Comparison of ENCODE assay signal across 7 mouse cellular contexts in the genomic region with DNA sequence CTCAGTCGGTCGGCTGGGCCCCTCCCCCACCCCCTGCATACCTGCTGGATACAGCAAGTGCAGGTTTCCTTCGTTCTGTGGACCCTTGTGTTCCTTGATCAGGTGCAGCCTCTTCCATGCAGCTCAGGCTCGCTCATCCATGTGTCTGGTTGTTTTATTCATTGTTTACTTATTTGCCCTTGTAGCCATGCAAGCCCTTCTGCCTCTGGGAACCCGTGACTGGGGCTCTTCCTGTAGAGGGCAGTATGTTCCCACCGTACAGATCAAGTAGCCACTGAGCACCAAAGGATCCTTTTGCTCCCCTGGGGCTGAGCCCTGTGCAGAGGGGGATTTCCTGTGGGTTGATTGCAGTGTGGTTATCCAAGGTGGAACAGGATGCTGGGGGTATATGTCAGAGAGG. TPM values are rescaled to one million over a fixed set of nuclear protein-coding genes. Genes with fewer than 3 reads are reported as not detected.
DNase-seq lines count a peak whose midpoint lies in the region; TF ChIP-seq lines count a peak whose summit lies in the region.

No protein-coding gene starts in this region.

- no peaks in the 10 kb centered on the region for H3K4me1 ChIP-seq in heart, adult 2 months (ENCODE audit: control insufficient read depth, insufficient read depth, low read length)
- H3K4me1 ChIP-seq in kidney, adult 2 months (ENCODE audit: control insufficient read depth, insufficient read depth, low read length), result no peaks in the 10 kb centered on the region

- TF ChIP-seq POLR2A in heart, adult 2 months (IDR thresholded peaks at IDR 0.05; ENCODE audit: insufficient read depth, low read depth, low read length), result no peak
- TF ChIP-seq POLR2A in kidney, adult 2 months (IDR thresholded peaks at IDR 0.05; ENCODE audit: low read depth, low read length), result no peak

- H3K9ac ChIP-seq in heart, adult 2 months (ENCODE audit: low read depth, low read length), result no peak overlapping the region

- WGBS in heart, adult 2 months, result 4% methylated on average over 6 of the region's 6 CpGs
- WGBS in kidney, adult 2 months, result 4% methylated on average over 6 of the region's 6 CpGs

- no peak overlapping the region for H3K27ac ChIP-seq in heart, adult 2 months
- H3K27ac ChIP-seq in kidney, adult 2 months (ENCODE audit: insufficient read depth, low read depth, low read length), result no peak overlapping the region

- H3K27me3 ChIP-seq in heart, adult 2 months (ENCODE audit: control insufficient read depth, insufficient read depth, low read length), result no peaks in the 10 kb centered on the region; the same call in 1 of the 2 replicates
- no peaks in the 10 kb centered on the region for H3K27me3 ChIP-seq in kidney, adult 2 months (replicated peaks; ENCODE audit: control insufficient read depth, insufficient read depth, low read length)

- no peaks in the 10 kb centered on the region for H3K79me2 ChIP-seq in heart, adult 2 months (replicated peaks; ENCODE audit: control insufficient read depth, insufficient read depth, low read length)

- H3K4me3 ChIP-seq in heart, adult 2 months, result no peak overlapping the region
- H3K4me3 ChIP-seq in kidney, adult 2 months (ENCODE audit: insufficient read depth, low read depth, low read length), result no peak overlapping the region

- peak; percentile 19 for DNase-seq in urinary bladder, postnatal 25 days (ENCODE audit: low spot score)
- no peak for DNase-seq in urinary bladder, postnatal 4 days (ENCODE audit: low spot score in 2 of 2)
- peak; percentile 76 for DNase-seq in adrenal gland, postnatal 14 days
- peak in 1 of 2 experiments; percentile 13 for DNase-seq in heart, adult 2 months
- peak; percentile 30 for DNase-seq in kidney, adult 2 months
- peak; percentile 46 for DNase-seq in lung, postnatal 36 days
- peak; percentile 59 for DNase-seq in testis, postnatal 10 days (ENCODE audit: low spot score)

- peak; percentile 66 for TF ChIP-seq CTCF in heart, adult 2 months (IDR thresholded peaks at IDR 0.05)
- TF ChIP-seq CTCF in kidney, adult 2 months (conservative IDR thresholded peaks at IDR 0.05; ENCODE audit: insufficient read depth, insufficient read length, low read depth, low read length), result peak; percentile 54; the same call in 1 of the 2 replicates

- no peaks in the 10 kb centered on the region for H3K36me3 ChIP-seq in heart, adult 2 months (ENCODE audit: control insufficient read depth, insufficient read depth, low read length)
- H3K36me3 ChIP-seq in kidney, adult 2 months (ENCODE audit: control insufficient read depth, insufficient read depth, low read length), result no peaks in the 10 kb centered on the region

- intact Hi-C loops in heart, adult 2 months (cut with DNase I), result loop anchor here (1.0 to 2.0 kb wide), 2 partner anchors 90 to 157 kb away; no protein-coding TSS in a partner anchor

- TF ChIP-seq EP300 in heart, adult 2 months (IDR thresholded peaks at IDR 0.05; ENCODE audit: insufficient read depth, low read depth, low read length), result no peak

RNA-seq across cellular contexts. Expression of a gene that starts 11.2 kb away (rescaled TPM):
- 0.63 and 0.71 TPM in 2 replicates for total RNA-seq in adrenal gland, postnatal 14 days (2021)
- total RNA-seq in heart, adult 2 months (2021), result not detected
- polyA plus RNA-seq in heart, adult 2 months (2012; rRNA removed), result 0.47 TPM in 1 of 2 replicates, not detected in the other
- polyA plus RNA-seq in kidney, adult 2 months (2012; rRNA removed), result 0.02 TPM in 1 of 2 replicates, not detected in the other

RNA-seq across cellular contexts. Expression of a gene that starts 37.9 kb away (rescaled TPM):
- not detected in 2 replicates for total RNA-seq in adrenal gland, postnatal 14 days (2021)
- not detected for total RNA-seq in heart, adult 2 months (2021)
- not detected in 2 replicates for polyA plus RNA-seq in heart, adult 2 months (2012; rRNA removed)
- polyA plus RNA-seq in kidney, adult 2 months (2012; rRNA removed), result 0.13 TPM in 1 of 2 replicates, not detected in the other

Comparison
In these comparisons a context has a peak if more than half of its experiments do, and no peak if none do; other contexts are left out.
1. DNase-seq: peak in urinary bladder, postnatal 25 days (single experiment), adrenal gland, postnatal 14 days (single experiment), kidney, adult 2 months (single experiment), lung, postnatal 36 days (single experiment) and testis, postnatal 10 days (single experiment); none in urinary bladder, postnatal 4 days (0 of 2).